Mouse (Mus musculus) cerebellum, adult 11-12 months (tissue): ENCODE measurements around the gene Ncdn.
A peak's percentile ranks its signal among the peaks of the same experiment; 100 is the strongest.

Source experiments
- DNase-seq: peaks from one replicate; pipeline ENCODE4 v3.0.0; 2022

Ncdn gene

GRCm38 (mm10) chr4:126753268-126754230, at the start of gene Ncdn, which contains the start of gene AU040320:
TSS of gene Ncdn (minus strand) at chr4:126753438.
TSS of gene AU040320 (plus strand) at chr4:126753544.
- DNase-seq = peak; percentile 98

- no peak for DNase-seq
Measured at GRCm38 (mm10) chr4:126802174-126802573, 48.9 kb upstream of the Ncdn start.

GRCm38 (mm10) chr4:126792341-126793102, 39.3 kb upstream of the Ncdn start:
- no peak for DNase-seq

- peak; percentile 31 for DNase-seq
Measured at GRCm38 (mm10) chr4:126782996-126783395, 29.8 kb upstream of the Ncdn start.

GRCm38 (mm10) chr4:126782512-126782911, 29.3 kb upstream of the Ncdn start:
- DNase-seq = no peak

- DNase-seq = no peak
Measured at GRCm38 (mm10) chr4:126781871-126782270, 28.6 kb upstream of the Ncdn start.

- no peak for DNase-seq
Measured at GRCm38 (mm10) chr4:126779826-126780775, 26.9 kb upstream of the Ncdn start.

- DNase-seq = no peak
Measured at GRCm38 (mm10) chr4:126779148-126779581, 25.9 kb upstream of the Ncdn start.

GRCm38 (mm10) chr4:126775182-126775581, 21.9 kb upstream of the Ncdn start:
- DNase-seq = no peak

- DNase-seq = no peak
Measured at GRCm38 (mm10) chr4:126773871-126774270, 20.6 kb upstream of the Ncdn start.

- no peak for DNase-seq
Measured at GRCm38 (mm10) chr4:126770831-126771230, 17.6 kb upstream of the Ncdn start.

GRCm38 (mm10) chr4:126769800-126770563, 16.7 kb upstream of the Ncdn start:
- DNase-seq = no peak

GRCm38 (mm10) chr4:126763483-126763882, 10.2 kb upstream of the Ncdn start:
- DNase-seq = no peak

- DNase-seq = no peak
Measured at GRCm38 (mm10) chr4:126762586-126763359, 9.5 kb upstream of the Ncdn start.

GRCm38 (mm10) chr4:126759435-126759834, 6.2 kb upstream of the Ncdn start:
- DNase-seq = no peak

- DNase-seq = peak; percentile 41
Measured at GRCm38 (mm10) chr4:126758299-126758698, 5.1 kb upstream of the Ncdn start.

- peak; percentile 90 for DNase-seq
Measured at GRCm38 (mm10) chr4:126756766-126757165, 3.5 kb upstream of the Ncdn start.

- DNase-seq = no peak
Measured at GRCm38 (mm10) chr4:126754736-126755374, 1.6 kb upstream of the Ncdn start.

GRCm38 (mm10) chr4:126754231-126754611, 983 bp upstream of the Ncdn start:
- no peak for DNase-seq

GRCm38 (mm10) chr4:126752608-126753141, 563 bp downstream of the Ncdn start:
- DNase-seq = peak; percentile 78
